Mouse (Mus musculus) CD4-positive naive resting alpha-beta T cell, adult 57 days (primary cell): ENCODE measurements around the gene Plod2. TPM values are rescaled to one million over a fixed set of nuclear protein-coding genes. Genes with fewer than 3 reads are reported as not detected.

Source experiments
- total RNA-seq: library from RNA; stranded (reverse); gene quantifications from one replicate; pipeline ENCODE4 v1.2.4, GENCODE M21; 2023

Plod2 gene
- total RNA-seq = 1.2 TPM

DNA sequence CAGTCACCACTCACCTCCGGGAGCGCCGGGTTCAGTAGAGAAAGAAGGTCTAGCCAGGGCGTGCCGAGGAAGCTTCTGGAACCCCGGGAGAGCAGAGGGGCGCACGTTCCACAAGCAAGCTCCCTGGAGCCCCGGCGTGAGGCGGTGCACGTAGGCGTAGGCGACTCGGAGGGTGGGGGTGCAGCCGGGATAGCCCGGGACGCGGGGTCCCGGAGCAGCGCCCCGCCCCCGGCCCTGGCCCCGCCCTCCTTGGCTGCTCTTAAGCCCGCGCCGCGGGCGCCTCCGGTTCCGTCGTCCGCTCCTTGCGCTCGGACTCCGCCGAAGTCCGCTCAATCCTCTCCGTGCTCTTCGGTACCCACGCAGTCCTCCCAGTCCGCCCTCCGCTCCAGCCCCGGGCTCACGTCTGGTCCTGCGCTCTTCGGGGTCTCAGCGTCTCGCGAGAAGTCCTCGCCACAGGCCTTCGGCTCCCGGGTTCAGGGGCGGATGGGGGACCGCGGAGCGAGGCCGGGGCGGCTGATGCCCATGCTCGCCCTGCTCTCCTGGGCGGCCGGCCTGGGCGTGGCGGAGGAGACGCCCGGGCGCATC lies at the start of gene Plod2:
Plod2 (plus strand) TSS at position 247 of the 585 bp plus-strand sequence.

Other genes with a start within 250 kb of the Plod2 start
- not detected for gene 1700057G04Rik, start 232.8 kb upstream of the Plod2 start, total RNA-seq
- 0.71 TPM for gene Plscr4, start 84.8 kb upstream of the Plod2 start, total RNA-seq